In the genomic region with DNA sequence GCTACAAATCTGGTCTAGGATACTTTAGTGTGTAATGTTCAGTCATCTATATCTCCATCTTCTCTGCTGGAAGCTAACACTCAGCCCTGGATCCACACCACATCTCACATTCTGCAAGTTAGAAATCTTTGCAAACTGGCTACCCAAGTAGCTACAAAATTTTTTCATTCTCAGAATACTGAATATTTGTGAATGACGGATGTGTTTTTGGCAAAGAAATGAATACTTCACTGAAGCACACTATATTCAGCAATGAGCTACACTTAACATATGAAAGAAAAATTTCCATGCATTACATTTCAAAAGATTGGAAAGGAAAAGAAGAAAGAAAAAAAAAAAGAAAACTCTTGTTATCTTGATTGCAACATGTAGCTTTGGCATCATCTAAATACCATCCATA, we compare ENCODE assay signal across 22 mouse cellular contexts.
DNase-seq lines count a peak whose midpoint lies in the region; ATAC-seq and TF ChIP-seq lines count a peak whose summit lies in the region.
"Had no signal": no experiment of that assay in that cellular context is flagged by ENCODE, and none has a peak within 500 bp of the region (broad histone marks: within the 10 kb centered on the region; RNA-seq: fewer than 3 reads in every experiment).

No protein-coding gene starts in this region.

- TF ChIP-seq CTCF in forebrain, postnatal 0 days (IDR thresholded peaks at IDR 0.05; ENCODE audit: low read depth): no peak
- no peak for TF ChIP-seq CTCF in layer of hippocampus, adult 2 months (conservative IDR thresholded peaks at IDR 0.05)

- ATAC-seq in forebrain, embryonic 16.5 days: peak; percentile 33; the same call in 1 of the 2 replicates
- no peak for ATAC-seq in forebrain, embryonic 15.5 days (replicated peaks)
- ATAC-seq in forebrain, postnatal 0 days: peak; percentile 76
- no peak for ATAC-seq in forebrain, embryonic 13.5 days
- peak; percentile 67 for ATAC-seq in frontal cortex, adult (ENCODE audit: low TSS enrichment)
- ATAC-seq: activated CD4-positive, CD25-positive, alpha-beta regulatory T cell, adult 4 months; CD4-positive, CD25-positive, alpha-beta regulatory T cell, adult 4 months; Patski had no signal

- H3K4me3 ChIP-seq in forebrain, embryonic 16.5 days (replicated peaks; ENCODE audit: low read length): no peak overlapping the region
- no peak overlapping the region for H3K4me3 ChIP-seq in forebrain, embryonic 15.5 days
- no peak overlapping the region for H3K4me3 ChIP-seq in forebrain, postnatal 0 days (ENCODE audit: low read depth, low read length)
- H3K4me3 ChIP-seq in forebrain, embryonic 13.5 days: no peak overlapping the region
- H3K4me3 ChIP-seq in layer of hippocampus, adult 2 months: no peak overlapping the region

- no peaks in the 10 kb centered on the region for H3K36me3 ChIP-seq in forebrain, embryonic 16.5 days (ENCODE audit: control insufficient read depth, insufficient read depth)
- H3K36me3 ChIP-seq in forebrain, embryonic 15.5 days: no peaks in the 10 kb centered on the region
- no peaks in the 10 kb centered on the region for H3K36me3 ChIP-seq in forebrain, postnatal 0 days (ENCODE audit: insufficient read depth)
- no peaks in the 10 kb centered on the region for H3K36me3 ChIP-seq in forebrain, embryonic 13.5 days (ENCODE audit: poor library complexity, severe bottlenecking)
- H3K36me3 ChIP-seq: G1E had no signal

- DNase-seq in forebrain, postnatal 0 days: peak; percentile 30
- no peak for DNase-seq in frontal cortex, postnatal 25 days (ENCODE audit: low spot score in 2 of 2)
- no peak for DNase-seq in layer of hippocampus, adult 2 months (ENCODE audit: low spot score in 2 of 2)
- DNase-seq in layer of hippocampus, postnatal 36 days: no peak
- DNase-seq: adrenal gland, adult 2 months; adrenal gland, adult 8-10 months; adrenal gland, postnatal 10 days; adrenal gland, postnatal 14 days; adrenal gland, postnatal 25 days; adrenal gland, postnatal 36 days; B cell, adult 2 months; cerebellum, adult 11 months; cerebellum, adult 11-12 months had no signal

- WGBS in forebrain, embryonic 16.5 days: 74% methylated on average over 1 of the region's 1 CpGs
- WGBS in forebrain, embryonic 15.5 days: 82% methylated on average over 1 of the region's 1 CpGs
- WGBS in forebrain, postnatal 0 days: 53% methylated on average over 1 of the region's 1 CpGs
- WGBS in forebrain, embryonic 13.5 days: 88% methylated on average over 1 of the region's 1 CpGs

- H3K9ac ChIP-seq in forebrain, embryonic 16.5 days (replicated peaks; ENCODE audit: low read depth, low read length): no peak overlapping the region
- no peak overlapping the region for H3K9ac ChIP-seq in forebrain, embryonic 15.5 days (replicated peaks)
- H3K9ac ChIP-seq in forebrain, postnatal 0 days: no peak overlapping the region
- no peak overlapping the region for H3K9ac ChIP-seq in forebrain, embryonic 13.5 days

- no peaks in the 10 kb centered on the region for H3K9me3 ChIP-seq in forebrain, embryonic 16.5 days (ENCODE audit: control insufficient read depth, low read length)
- H3K9me3 ChIP-seq in forebrain, embryonic 15.5 days: no peaks in the 10 kb centered on the region
- H3K9me3 ChIP-seq in forebrain, postnatal 0 days (ENCODE audit: low read length): no peaks in the 10 kb centered on the region
- H3K9me3 ChIP-seq in forebrain, embryonic 13.5 days (replicated peaks): no peaks in the 10 kb centered on the region

- no peak overlapping the region for H3K4me2 ChIP-seq in forebrain, embryonic 16.5 days (ENCODE audit: low read length)
- no peak overlapping the region for H3K4me2 ChIP-seq in forebrain, embryonic 15.5 days (replicated peaks)
- H3K4me2 ChIP-seq in forebrain, postnatal 0 days (ENCODE audit: low read depth): no peak overlapping the region
- H3K4me2 ChIP-seq in forebrain, embryonic 13.5 days: no peak overlapping the region

- no peaks in the 10 kb centered on the region for H3K27me3 ChIP-seq in forebrain, embryonic 16.5 days (replicated peaks; ENCODE audit: control insufficient read depth, insufficient read depth, low read length)
- no peaks in the 10 kb centered on the region for H3K27me3 ChIP-seq in forebrain, embryonic 15.5 days
- no peaks in the 10 kb centered on the region for H3K27me3 ChIP-seq in forebrain, postnatal 0 days (ENCODE audit: insufficient read depth, low read length)
- H3K27me3 ChIP-seq in forebrain, embryonic 13.5 days: no peaks in the 10 kb centered on the region
- H3K27me3 ChIP-seq: CH12.LX, Patski had no signal

- no peak overlapping the region for H3K27ac ChIP-seq in forebrain, embryonic 16.5 days (ENCODE audit: low read length)
- H3K27ac ChIP-seq in forebrain, embryonic 15.5 days (replicated peaks): no peak overlapping the region
- no peak overlapping the region for H3K27ac ChIP-seq in forebrain, postnatal 0 days (ENCODE audit: low read depth, low read length)
- H3K27ac ChIP-seq in forebrain, embryonic 13.5 days: no peak overlapping the region
- H3K27ac ChIP-seq in layer of hippocampus, adult 2 months: peak overlapping the region; percentile 41; the same call in 1 of the 2 replicates

- no peaks in the 10 kb centered on the region for H3K4me1 ChIP-seq in forebrain, embryonic 16.5 days (replicated peaks; ENCODE audit: control insufficient read depth, insufficient read depth, low read length)
- H3K4me1 ChIP-seq in forebrain, embryonic 15.5 days: no peaks in the 10 kb centered on the region
- no peaks in the 10 kb centered on the region for H3K4me1 ChIP-seq in forebrain, postnatal 0 days (ENCODE audit: insufficient read depth)
- no peaks in the 10 kb centered on the region for H3K4me1 ChIP-seq in forebrain, embryonic 13.5 days

Comparison
In these comparisons a context has a peak if more than half of its experiments do, and no peak if none do; other contexts are left out.
1. ATAC-seq: peak in forebrain, embryonic 16.5 days (single experiment), forebrain, postnatal 0 days (single experiment) and frontal cortex, adult (single experiment); none in forebrain, embryonic 15.5 days (single experiment) and forebrain, embryonic 13.5 days (single experiment).